Mouse (Mus musculus): ENCODE measurements around the gene Hoga1. TPM values are rescaled to one million over a fixed set of nuclear protein-coding genes. Genes with fewer than 3 reads are reported as not detected.

The Hoga1 gene
- polyA plus RNA-seq, 1 experiment from 2014 or later: 1.1 TPM

- Histone ChIP-seq H3K4me2 (replicated peaks) (no peak overlapping the region), H3K27ac (no peak overlapping the region), H3K9ac (no peak overlapping the region), H3K27me3 (0 out of 2 replicates have a peak, but pooled peaks cover 3% of the 10 kb centered on the region), H3K36me3 (peaks cover 10% of the 10 kb centered on the region; the same call in 1 of the 2 replicates), H3K4me1 (peaks cover 13% of the 10 kb centered on the region), H3K4me3 (no peak overlapping the region), H3K9me3 (replicated peaks) (no peaks in the 10 kb centered on the region)
- 78% methylated on average over 14 of the region's 14 CpGs for WGBS
- no peak for ATAC-seq (ENCODE audit: low FRiP score)
These were observed 11.8 kb upstream of the Hoga1 start for GRCm38 (mm10) chr19:42033611-42034010.

- 72% methylated on average over 9 of the region's 9 CpGs for WGBS
- H3K9me3 ChIP-seq (replicated peaks): no peaks in the 10 kb centered on the region
- H3K27ac ChIP-seq: 0 out of 2 replicates have a peak overlapping the region, but pooled peaks have one; percentile 31
- peaks cover 10% of the 10 kb centered on the region; the same call in 1 of the 2 replicates for H3K36me3 ChIP-seq
- H3K4me1 ChIP-seq: peaks cover 13% of the 10 kb centered on the region
- 0 out of 2 replicates have a peak, but pooled peaks cover 3% of the 10 kb centered on the region for H3K27me3 ChIP-seq
- no peak for ATAC-seq (ENCODE audit: low FRiP score)
- H3K4me2 ChIP-seq (replicated peaks): no peak overlapping the region
- 0 out of 2 replicates have a peak overlapping the region, but pooled peaks have one; percentile 1 for H3K9ac ChIP-seq
- no peak overlapping the region for H3K4me3 ChIP-seq
These were observed 11.1 kb upstream of the Hoga1 start for GRCm38 (mm10) chr19:42034146-42034775.

- Histone ChIP-seq H3K4me3 (no peak overlapping the region), H3K36me3 (peaks cover 10% of the 10 kb centered on the region; the same call in 1 of the 2 replicates), H3K9me3 (replicated peaks) (no peaks in the 10 kb centered on the region), H3K4me1 (peaks cover 13% of the 10 kb centered on the region), H3K9ac (no peak overlapping the region), H3K27me3 (peaks cover 5% of the 10 kb centered on the region; the same call in 1 of the 2 replicates), H3K4me2 (replicated peaks) (no peak overlapping the region), H3K27ac (no peak overlapping the region)
- ATAC-seq (ENCODE audit: low FRiP score): peak; percentile 14; the same call in 1 of the 2 replicates
- 58% methylated on average over 11 of the region's 11 CpGs for WGBS
These were observed 10.4 kb upstream of the Hoga1 start for GRCm38 (mm10) chr19:42034881-42035455.

GRCm38 (mm10) chr19:42035456-42036248 lies 9.8 kb upstream of the Hoga1 start, which contains the start of gene Ankrd2:
Gene Ankrd2, plus strand, starts transcription at chr19:42036000.
- ATAC-seq (ENCODE audit: low FRiP score): peak; percentile 87
- no peaks in the 10 kb centered on the region for H3K9me3 ChIP-seq (replicated peaks)
- peaks cover 13% of the 10 kb centered on the region for H3K4me1 ChIP-seq
- H3K4me3 ChIP-seq: no peak within 1 kb of the TSS
- no peak within 1 kb of the TSS for H3K9ac ChIP-seq
- no peak within 1 kb of the TSS for H3K27ac ChIP-seq
- peaks cover 12% of the 10 kb centered on the region; the same call in 1 of the 2 replicates for H3K27me3 ChIP-seq
- 64% methylated on average over 19 of the region's 19 CpGs for WGBS
- no peak within 1 kb of the TSS for H3K4me2 ChIP-seq (replicated peaks)
- H3K36me3 ChIP-seq: peaks cover 10% of the 10 kb centered on the region; the same call in 1 of the 2 replicates

GRCm38 (mm10) chr19:42036357-42036756 lies 9.1 kb upstream of the Hoga1 start:
- no peak for ATAC-seq (ENCODE audit: low FRiP score)
- Histone ChIP-seq H3K27ac (no peak overlapping the region), H3K9ac (no peak overlapping the region), H3K4me1 (peaks cover 13% of the 10 kb centered on the region), H3K36me3 (peaks cover 10% of the 10 kb centered on the region; the same call in 1 of the 2 replicates), H3K4me3 (no peak overlapping the region), H3K27me3 (peaks cover 12% of the 10 kb centered on the region; the same call in 1 of the 2 replicates), H3K9me3 (replicated peaks) (no peaks in the 10 kb centered on the region), H3K4me2 (replicated peaks) (no peak overlapping the region)
- WGBS: 90% methylated on average over 3 of the region's 3 CpGs

- H3K36me3 ChIP-seq: peaks cover 10% of the 10 kb centered on the region; the same call in 1 of the 2 replicates
- no peak overlapping the region for H3K4me3 ChIP-seq
- H3K9me3 ChIP-seq (replicated peaks): no peaks in the 10 kb centered on the region
- no peak for ATAC-seq (ENCODE audit: low FRiP score)
- peaks cover 13% of the 10 kb centered on the region for H3K4me1 ChIP-seq
- peaks cover 12% of the 10 kb centered on the region; the same call in 1 of the 2 replicates for H3K27me3 ChIP-seq
- H3K4me2 ChIP-seq (replicated peaks): no peak overlapping the region
- H3K9ac ChIP-seq: no peak overlapping the region
- WGBS: 78% methylated on average over 11 of the region's 11 CpGs
- no peak overlapping the region for H3K27ac ChIP-seq
These were observed 8.2 kb upstream of the Hoga1 start for GRCm38 (mm10) chr19:42037167-42037702.

GRCm38 (mm10) chr19:42038310-42038709 lies 7.1 kb upstream of the Hoga1 start:
- no peak overlapping the region for H3K27ac ChIP-seq
- H3K4me1 ChIP-seq: peaks cover 13% of the 10 kb centered on the region
- H3K4me2 ChIP-seq (replicated peaks): no peak overlapping the region
- H3K9me3 ChIP-seq (replicated peaks): no peaks in the 10 kb centered on the region
- WGBS: 91% methylated on average over 12 of the region's 12 CpGs
- H3K36me3 ChIP-seq: peaks cover 6% of the 10 kb centered on the region; the same call in 1 of the 2 replicates
- peaks cover 14% of the 10 kb centered on the region; the same call in 1 of the 2 replicates for H3K27me3 ChIP-seq
- H3K4me3 ChIP-seq: no peak overlapping the region
- no peak for ATAC-seq (ENCODE audit: low FRiP score)
- no peak overlapping the region for H3K9ac ChIP-seq

GRCm38 (mm10) chr19:42043988-42044387 lies 1.4 kb upstream of the Hoga1 start:
- ATAC-seq (ENCODE audit: low FRiP score): no peak

GRCm38 (mm10) chr19:42050251-42050650 lies 4.8 kb downstream of the Hoga1 start:
- no peak for ATAC-seq (ENCODE audit: low FRiP score)
- no peak overlapping the region for H3K4me2 ChIP-seq (replicated peaks)
- no peaks in the 10 kb centered on the region for H3K36me3 ChIP-seq
- H3K4me1 ChIP-seq: no peaks in the 10 kb centered on the region
- 81% methylated on average over 1 of the region's 1 CpGs for WGBS
- H3K27ac ChIP-seq: no peak overlapping the region
- H3K9ac ChIP-seq: no peak overlapping the region
- H3K9me3 ChIP-seq (replicated peaks): no peaks in the 10 kb centered on the region
- no peak overlapping the region for H3K4me3 ChIP-seq
- no peaks in the 10 kb centered on the region for H3K27me3 ChIP-seq

More at GRCm38 (mm10) chr19:42043988-42044387, 1.4 kb upstream of the Hoga1 start:
- 95% methylated on average over 6 of the region's 6 CpGs for WGBS
- no peak overlapping the region for H3K4me2 ChIP-seq (replicated peaks)
- H3K36me3 ChIP-seq: no peaks in the 10 kb centered on the region
- H3K9me3 ChIP-seq (replicated peaks): no peaks in the 10 kb centered on the region
- H3K4me1 ChIP-seq: no peaks in the 10 kb centered on the region
- no peak overlapping the region for H3K4me3 ChIP-seq
- H3K27ac ChIP-seq: no peak overlapping the region
- H3K9ac ChIP-seq: no peak overlapping the region
- H3K27me3 ChIP-seq: peaks cover 11% of the 10 kb centered on the region; the same call in 1 of the 2 replicates

- Histone ChIP-seq H3K36me3 (no peaks in the 10 kb centered on the region), H3K4me1 (no peaks in the 10 kb centered on the region), H3K27ac (no peak overlapping the region), H3K9ac (no peak overlapping the region), H3K4me2 (replicated peaks) (no peak overlapping the region), H3K9me3 (replicated peaks) (no peaks in the 10 kb centered on the region), H3K4me3 (no peak overlapping the region), H3K27me3 (no peaks in the 10 kb centered on the region)
- whole genome bisulfite sequencing: 91% methylated on average over 3 of the region's 3 CpGs
- no peak for ATAC-seq (ENCODE audit: low FRiP score)
These were observed 5.9 kb downstream of the Hoga1 start for GRCm38 (mm10) chr19:42051351-42051750.

- no peak within 1 kb of the TSS for H3K9ac ChIP-seq
- no peak within 1 kb of the TSS for H3K4me3 ChIP-seq
- WGBS: 75% methylated on average over 4 of the region's 4 CpGs
- H3K27ac ChIP-seq: no peak within 1 kb of the TSS
- ATAC-seq (ENCODE audit: low FRiP score): no peak
- H3K27me3 ChIP-seq: no peaks in the 10 kb centered on the region
- no peaks in the 10 kb centered on the region for H3K4me1 ChIP-seq
- H3K4me2 ChIP-seq (replicated peaks): no peak within 1 kb of the TSS
- H3K36me3 ChIP-seq: no peaks in the 10 kb centered on the region
- no peaks in the 10 kb centered on the region for H3K9me3 ChIP-seq (replicated peaks)
These were observed 6.5 kb downstream of the Hoga1 start, which contains the start of gene 4933411K16Rik for GRCm38 (mm10) chr19:42051948-42052347. Gene 4933411K16Rik, plus strand, starts transcription at chr19:42052248.
